Mouse (Mus musculus) left cerebral cortex, adult 9 months (tissue): ENCODE data around the gene Trpv2.

Experiments used
- DNase-seq, 2 experiments: peaks; one replicate each; pipeline ENCODE4 v3.0.0; 2022; ENCODE audit warnings: low spot score in 2 of 2

Trpv2 gene

GRCm38 (mm10) chr11:62603312-62604056, 29.2 kb downstream of the Trpv2 start:
- no peak for DNase-seq

DNA sequence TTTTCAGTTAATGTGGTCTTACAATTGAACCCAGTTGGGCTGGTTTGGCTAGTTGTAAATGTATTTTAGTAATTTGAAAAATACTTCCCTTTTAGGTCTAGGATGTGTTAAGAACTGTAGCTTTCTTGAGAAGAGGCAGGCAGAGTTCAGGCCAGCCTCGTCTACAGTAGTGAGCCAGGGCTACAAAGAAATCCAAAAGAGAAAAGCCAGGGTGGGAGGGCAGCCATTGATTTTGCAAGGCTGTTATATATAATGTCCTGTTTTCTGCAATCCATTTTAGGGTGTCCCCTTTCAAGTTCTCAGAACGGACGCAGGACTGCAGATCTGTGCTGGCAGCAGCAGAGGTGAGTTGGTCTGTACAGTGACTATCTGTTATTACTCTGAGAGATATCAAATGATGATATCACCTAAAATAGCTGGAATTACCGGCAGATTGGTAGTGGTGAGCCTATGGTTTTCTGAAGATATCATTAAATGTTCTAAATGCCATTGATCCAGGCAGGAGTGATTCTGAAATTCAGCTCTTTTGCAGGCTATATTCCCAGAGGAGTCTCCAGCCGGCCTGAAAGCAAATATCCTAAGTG, 29.9 kb downstream of the Trpv2 start:
- no peak for DNase-seq

GRCm38 (mm10) chr11:62604886-62605618, 30.8 kb downstream of the Trpv2 start:
- DNase-seq = no peak

DNA sequence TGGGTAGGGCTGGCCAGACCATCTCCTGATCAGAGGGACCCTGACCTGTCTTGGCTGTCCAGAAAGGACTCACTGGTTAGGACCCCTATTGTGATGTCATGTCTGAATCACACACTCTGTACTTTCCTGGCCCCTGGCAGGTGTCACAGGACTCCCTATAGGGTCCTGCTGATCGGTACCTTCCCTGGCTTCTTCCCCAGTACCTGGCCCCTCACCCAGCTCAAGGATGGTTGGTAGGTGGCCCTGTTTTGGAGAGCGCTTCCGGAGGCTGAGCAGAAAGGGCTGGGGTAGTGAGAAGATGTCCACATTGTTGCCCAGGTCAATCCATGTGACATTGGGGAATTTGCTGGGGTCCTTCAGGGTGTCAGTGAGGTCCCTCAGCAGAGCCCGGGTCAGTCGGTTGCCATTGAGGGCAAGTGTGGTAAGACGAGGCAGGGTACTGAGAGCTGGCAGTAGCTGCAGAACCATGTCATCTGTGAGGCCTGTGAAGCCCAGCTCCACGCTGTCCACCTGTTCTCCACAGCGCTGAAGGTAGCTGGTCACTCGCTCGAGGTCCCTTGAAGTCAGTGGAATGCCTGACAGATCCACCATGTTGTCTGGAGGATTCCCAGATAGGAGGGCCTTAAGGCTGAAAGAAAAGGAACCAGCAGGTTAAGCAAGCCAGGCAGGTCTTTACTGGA, 31.5 kb downstream of the Trpv2 start:
- no peak for DNase-seq

DNA sequence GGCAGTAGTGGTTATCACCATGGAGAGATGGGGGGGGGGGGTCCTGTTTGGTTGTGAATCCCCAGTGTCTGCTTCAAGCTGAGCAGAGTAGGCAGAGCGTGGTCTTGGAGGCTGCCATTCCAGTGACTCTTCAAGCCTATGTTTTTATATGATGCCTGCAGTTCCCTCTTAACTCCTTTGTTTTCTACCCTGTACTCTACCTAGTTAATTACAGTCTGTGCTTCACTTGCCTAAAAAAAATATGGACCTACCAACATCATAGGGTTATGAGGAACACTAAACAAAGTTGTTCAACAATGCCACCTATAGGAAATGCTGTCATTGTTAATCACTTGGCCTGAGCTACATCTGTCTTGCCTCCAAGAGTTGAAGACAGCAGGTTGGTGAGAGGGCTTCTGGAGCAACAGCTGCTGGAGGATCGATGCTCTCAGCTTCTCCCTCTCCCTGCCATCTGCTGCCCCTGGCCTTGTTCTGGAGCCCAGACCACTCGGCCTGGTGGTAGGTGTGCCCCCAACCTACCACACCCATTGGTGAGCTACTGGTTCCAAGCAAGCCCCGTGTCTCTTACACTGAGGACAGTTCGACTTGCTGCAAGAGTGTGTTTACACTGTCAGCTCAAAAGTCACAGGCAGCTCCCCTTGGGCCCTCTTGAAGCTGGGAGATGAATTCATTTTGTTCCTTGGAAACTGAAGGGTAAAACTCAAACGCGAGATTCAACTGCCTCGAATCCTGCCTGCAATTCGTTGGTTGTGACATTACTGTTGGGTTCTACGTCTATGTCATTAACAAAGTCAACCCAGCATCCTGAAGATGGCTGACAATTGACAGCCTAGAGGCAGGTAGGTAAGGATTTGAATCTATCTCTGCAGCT, 32.2 kb downstream of the Trpv2 start:
- no peak for DNase-seq

DNA sequence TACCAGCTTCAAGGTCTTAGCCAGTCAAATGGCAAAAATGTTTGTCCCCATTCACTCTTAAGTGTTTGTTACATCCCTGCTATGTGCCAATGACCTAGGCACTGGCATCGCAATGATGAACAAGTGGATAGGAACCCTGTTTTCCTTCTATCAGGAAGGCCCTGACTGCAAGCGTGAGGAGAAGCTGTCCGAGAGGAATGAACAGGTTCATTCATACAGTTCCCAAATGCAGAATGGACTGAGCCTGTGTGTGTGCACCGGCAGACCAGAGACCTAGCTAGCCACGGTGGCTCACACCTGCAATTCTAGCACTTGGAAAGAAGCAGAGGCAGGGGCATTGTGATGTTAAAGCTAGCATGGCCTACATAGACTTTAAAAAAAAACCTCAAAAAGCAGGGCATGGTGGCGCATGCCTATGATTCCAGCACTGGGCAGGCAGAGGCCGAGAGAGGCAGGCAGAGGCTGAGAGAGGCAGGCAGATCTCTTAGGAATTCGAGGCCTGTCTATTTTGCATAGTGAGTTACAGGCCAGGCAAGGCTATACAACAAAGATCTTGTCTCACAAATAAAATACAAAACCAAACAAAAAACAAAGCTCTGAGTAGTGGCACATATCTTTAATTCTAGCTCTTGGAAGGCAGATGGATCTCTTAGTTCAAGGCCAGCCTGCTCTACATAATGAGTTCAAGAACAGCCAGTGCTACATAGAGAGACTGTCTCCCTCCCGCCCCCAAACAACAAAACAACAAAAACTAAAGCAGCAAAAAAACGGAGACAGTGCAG, 33.1 kb downstream of the Trpv2 start:
- DNase-seq = no peak

GRCm38 (mm10) chr11:62607952-62608201, 33.6 kb downstream of the Trpv2 start:
- DNase-seq = no peak

GRCm38 (mm10) chr11:62608826-62609675, 34.8 kb downstream of the Trpv2 start:
- no peak for DNase-seq

GRCm38 (mm10) chr11:62610304-62610703, 36.0 kb downstream of the Trpv2 start:
- DNase-seq = no peak

GRCm38 (mm10) chr11:62612604-62613003, 38.3 kb downstream of the Trpv2 start:
- no peak for DNase-seq

DNA sequence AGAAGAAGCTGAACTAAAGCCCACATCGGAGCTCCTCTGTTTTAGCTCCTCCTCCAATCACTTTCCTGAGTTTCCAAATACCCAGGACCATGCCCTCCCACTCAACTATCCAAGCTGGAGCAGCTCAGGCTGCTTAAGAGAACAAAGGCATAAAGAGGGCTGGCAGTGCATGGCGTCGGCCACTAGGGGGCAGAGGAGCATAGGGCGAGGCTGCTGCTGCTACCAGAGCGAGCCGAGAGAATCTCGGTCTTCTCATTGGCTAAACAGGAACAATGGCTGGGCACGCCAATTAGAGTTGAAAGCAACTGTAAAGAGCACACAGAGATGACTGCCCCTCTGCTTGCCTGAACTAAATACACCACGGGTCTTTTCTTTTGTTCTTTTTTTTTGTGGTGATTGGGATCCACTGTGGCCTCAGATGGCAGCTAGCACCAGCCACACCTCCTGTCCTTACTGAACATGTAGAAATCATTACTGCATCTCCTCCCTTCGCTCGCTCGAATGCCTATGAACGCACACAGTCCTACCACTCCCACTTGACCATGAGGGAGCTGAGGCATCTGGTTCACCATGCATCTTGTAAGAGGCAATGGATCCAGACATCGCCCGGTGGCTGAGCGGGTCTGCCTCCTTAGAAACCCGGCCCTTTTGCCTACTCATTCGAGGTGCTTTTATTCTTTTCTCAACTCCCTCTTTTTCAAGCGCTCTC, 39.5 kb downstream of the Trpv2 start:
- DNase-seq = peak; percentile 77 to 96

DNA sequence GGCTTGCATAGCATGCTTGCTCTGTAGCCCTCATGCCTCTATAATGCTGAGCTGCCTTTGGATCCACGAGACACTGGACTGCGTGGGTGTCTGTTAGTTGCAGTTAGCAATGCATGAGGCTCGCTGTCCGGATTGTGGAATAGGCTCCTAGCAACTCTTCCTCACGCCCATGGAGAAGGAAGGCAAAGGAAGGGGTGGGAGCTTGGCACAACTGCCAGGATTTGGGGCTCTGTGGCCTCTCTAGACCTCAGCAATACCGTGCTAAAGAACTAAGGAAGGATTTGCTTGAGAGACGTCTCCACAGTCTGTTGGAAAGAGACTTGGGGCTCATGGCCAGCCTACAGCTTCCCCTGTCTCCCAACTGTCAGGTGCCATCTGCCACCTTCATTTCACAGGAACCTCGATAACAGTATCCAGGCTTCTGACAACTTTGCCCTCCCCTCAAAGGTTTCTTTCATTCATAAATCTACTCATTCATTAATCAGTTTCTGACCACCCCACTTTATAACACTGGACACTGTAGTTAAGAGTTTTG, 40.7 kb downstream of the Trpv2 start:
- DNase-seq = no peak

- no peak for DNase-seq
Measured at GRCm38 (mm10) chr11:62615456-62615855, 41.2 kb downstream of the Trpv2 start.

DNA sequence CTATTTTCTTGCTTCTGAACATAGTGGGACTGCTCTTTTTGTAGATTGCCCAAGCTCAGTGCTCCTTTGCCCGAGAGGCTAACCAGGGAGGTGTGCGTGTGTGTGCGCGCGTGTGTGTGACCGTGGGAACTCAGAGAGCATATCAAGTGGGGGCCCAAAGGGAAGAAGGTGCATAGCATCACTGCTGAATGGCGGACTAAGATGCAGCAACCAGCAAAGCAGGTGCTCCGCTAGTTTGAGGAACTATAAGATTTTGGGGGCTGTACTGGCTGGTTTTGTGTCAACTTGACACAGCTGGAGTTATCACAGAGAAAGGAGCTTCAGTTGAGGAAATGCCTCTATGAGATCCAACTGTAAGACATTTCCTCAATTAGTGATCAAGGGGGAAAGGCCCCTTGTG, 46.8 kb downstream of the Trpv2 start:
- DNase-seq = no peak

- no peak for DNase-seq
Measured at GRCm38 (mm10) chr11:62621586-62622283, 47.4 kb downstream of the Trpv2 start.

DNA sequence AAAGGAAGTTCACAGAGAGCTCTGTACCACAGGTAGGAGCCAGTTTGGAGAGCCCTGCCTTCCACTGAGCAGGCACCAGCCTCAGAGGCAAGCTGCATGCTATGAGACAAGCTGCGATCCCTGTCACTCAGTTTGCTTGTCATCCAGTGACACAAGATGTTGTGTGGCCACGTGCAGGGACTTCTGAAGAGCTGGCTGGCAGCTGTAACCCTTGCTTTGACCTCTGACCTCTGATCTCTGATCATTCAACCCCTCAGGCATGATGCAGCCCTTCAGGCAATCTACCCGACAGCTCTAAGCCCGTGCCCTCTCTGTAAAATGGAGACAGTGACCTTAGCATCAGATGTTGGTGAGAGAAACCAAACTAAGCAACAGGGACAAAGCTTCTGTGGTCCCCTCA, 48.6 kb downstream of the Trpv2 start:
- DNase-seq = no peak

DNA sequence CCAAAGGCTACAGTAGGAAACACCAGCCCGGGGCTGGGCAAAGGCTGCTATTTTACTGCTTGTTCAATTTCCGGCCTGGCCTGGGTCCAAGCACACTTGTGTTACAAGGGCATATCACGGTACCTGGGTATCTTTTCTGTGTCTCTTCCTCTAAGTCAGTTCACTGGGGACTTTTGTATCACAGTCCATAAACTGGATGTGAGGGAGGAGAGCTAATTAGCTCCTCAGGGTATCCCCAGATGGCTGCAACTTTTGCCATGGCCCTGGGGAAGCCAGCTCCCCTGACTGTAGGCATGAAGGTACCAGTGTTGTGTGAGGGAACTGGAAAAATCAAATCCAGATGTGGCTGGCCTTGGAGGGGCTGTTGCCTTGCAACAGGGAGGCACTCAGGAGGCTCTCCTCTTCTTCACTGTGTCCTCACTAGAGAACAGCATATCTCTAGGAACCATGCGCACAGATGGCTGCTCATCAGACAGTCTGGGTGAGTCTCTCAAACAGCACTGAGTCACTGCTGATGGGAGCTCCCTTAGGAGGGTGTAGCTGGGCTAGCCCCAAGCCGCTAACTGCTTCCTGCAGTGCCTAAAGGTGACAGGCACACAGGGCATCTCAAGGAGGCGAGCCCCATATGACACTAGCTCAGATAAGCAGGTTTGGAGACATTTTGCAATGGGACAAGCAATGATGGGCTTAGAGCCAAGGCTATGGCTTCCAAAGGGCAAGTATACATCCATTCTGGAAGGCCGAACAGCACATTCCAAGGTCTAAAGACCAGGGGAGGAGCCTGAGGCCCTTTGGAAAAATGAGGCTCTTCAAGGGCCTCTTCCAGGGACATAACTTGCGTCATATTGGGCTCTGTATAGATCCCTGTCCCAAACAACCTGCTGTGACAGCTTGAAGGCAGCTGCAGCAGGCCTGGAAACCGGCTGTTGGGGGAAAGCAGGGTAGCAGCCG, 50.3 kb downstream of the Trpv2 start:
- peak in 1 of 2 experiments; percentile 59 for DNase-seq
